Mouse (Mus musculus): ENCODE data around the gene March8. TPM values are rescaled to one million over a fixed set of nuclear protein-coding genes. Genes with fewer than 3 reads are reported as not detected.
A peak's percentile ranks its signal among the peaks of the same experiment; 100 is the strongest.

Gene March8
- polyA plus RNA-seq, 1 experiment from 2014 or later = 24.0 TPM

GRCm38 (mm10) chr6:116418487-116418886 is 80.7 kb downstream of the March8 start:
- Histone ChIP-seq H3K4me1 (replicated peaks; ENCODE audit: control insufficient read depth, insufficient read depth) (no peaks in the 10 kb centered on the region), H3K4me3 (ENCODE audit: low read depth, low read length) (no peak overlapping the region), H3K27me3 (ENCODE audit: control insufficient read depth, insufficient read depth, low read length) (no peaks in the 10 kb centered on the region), H3K4me2 (replicated peaks; ENCODE audit: low read depth) (no peak overlapping the region), H3K9me3 (ENCODE audit: control insufficient read depth, low read length) (no peaks in the 10 kb centered on the region), H3K9ac (ENCODE audit: low read length) (no peak overlapping the region), H3K36me3 (ENCODE audit: control insufficient read depth, insufficient read depth, low read length) (no peaks in the 10 kb centered on the region), H3K27ac (replicated peaks) (no peak overlapping the region)
- 60% methylated on average over 1 of the region's 1 CpGs for WGBS
- no peak for DNase-seq (ENCODE audit: low spot score)
- ATAC-seq (ENCODE audit: low FRiP score, low TSS enrichment) = no peak
- TF ChIP-seq CTCF (IDR thresholded peaks at IDR 0.05; ENCODE audit: low read depth) (no peak), EP300 (optimal IDR thresholded peaks at IDR 0.05) (no peak)

GRCm38 (mm10) chr6:116419699-116420098 is 81.9 kb downstream of the March8 start:
- H3K9ac ChIP-seq (ENCODE audit: low read length) = no peak overlapping the region
- no peaks in the 10 kb centered on the region for H3K27me3 ChIP-seq (ENCODE audit: control insufficient read depth, insufficient read depth, low read length)
- DNase-seq (ENCODE audit: low spot score) (no peak), ATAC-seq (ENCODE audit: low FRiP score, low TSS enrichment) (no peak)
- no peaks in the 10 kb centered on the region for H3K9me3 ChIP-seq (ENCODE audit: control insufficient read depth, low read length)
- no peak overlapping the region for H3K4me2 ChIP-seq (replicated peaks; ENCODE audit: low read depth)
- WGBS = 54% methylated on average over 6 of the region's 6 CpGs
- no peaks in the 10 kb centered on the region for H3K4me1 ChIP-seq (replicated peaks; ENCODE audit: control insufficient read depth, insufficient read depth)
- no peak overlapping the region for H3K27ac ChIP-seq (replicated peaks)
- H3K4me3 ChIP-seq (ENCODE audit: low read depth, low read length) = no peak overlapping the region
- TF ChIP-seq EP300 (optimal IDR thresholded peaks at IDR 0.05) (no peak), CTCF (IDR thresholded peaks at IDR 0.05; ENCODE audit: low read depth) (no peak)
- no peaks in the 10 kb centered on the region for H3K36me3 ChIP-seq (ENCODE audit: control insufficient read depth, insufficient read depth, low read length)

GRCm38 (mm10) chr6:116420271-116420670 is 82.4 kb downstream of the March8 start:
- Histone ChIP-seq H3K4me2 (replicated peaks; ENCODE audit: low read depth) (no peak overlapping the region), H3K9me3 (ENCODE audit: control insufficient read depth, low read length) (no peaks in the 10 kb centered on the region), H3K36me3 (ENCODE audit: control insufficient read depth, insufficient read depth, low read length) (no peaks in the 10 kb centered on the region), H3K4me1 (replicated peaks; ENCODE audit: control insufficient read depth, insufficient read depth) (no peaks in the 10 kb centered on the region), H3K4me3 (ENCODE audit: low read depth, low read length) (no peak overlapping the region), H3K27ac (replicated peaks) (no peak overlapping the region), H3K27me3 (ENCODE audit: control insufficient read depth, insufficient read depth, low read length) (no peaks in the 10 kb centered on the region), H3K9ac (ENCODE audit: low read length) (no peak overlapping the region)
- TF ChIP-seq EP300 (optimal IDR thresholded peaks at IDR 0.05) = no peak
- TF ChIP-seq CTCF (IDR thresholded peaks at IDR 0.05; ENCODE audit: low read depth) = no peak
- DNase-seq (ENCODE audit: low spot score) (no peak), ATAC-seq (ENCODE audit: low FRiP score, low TSS enrichment) (no peak)
- WGBS = 70% methylated on average over 10 of the region's 10 CpGs

GRCm38 (mm10) chr6:116422991-116423390 is 85.2 kb downstream of the March8 start:
- Histone ChIP-seq H3K4me1 (replicated peaks; ENCODE audit: control insufficient read depth, insufficient read depth) (no peaks in the 10 kb centered on the region), H3K27ac (replicated peaks) (no peak overlapping the region), H3K27me3 (ENCODE audit: control insufficient read depth, insufficient read depth, low read length) (no peaks in the 10 kb centered on the region), H3K4me3 (ENCODE audit: low read depth, low read length) (no peak overlapping the region), H3K4me2 (replicated peaks; ENCODE audit: low read depth) (no peak overlapping the region), H3K9me3 (ENCODE audit: control insufficient read depth, low read length) (no peaks in the 10 kb centered on the region), H3K9ac (ENCODE audit: low read length) (no peak overlapping the region), H3K36me3 (ENCODE audit: control insufficient read depth, insufficient read depth, low read length) (no peaks in the 10 kb centered on the region)
- WGBS = 86% methylated on average over 7 of the region's 7 CpGs
- no peak for TF ChIP-seq EP300 (optimal IDR thresholded peaks at IDR 0.05)
- DNase-seq (ENCODE audit: low spot score) = no peak
- ATAC-seq (ENCODE audit: low FRiP score, low TSS enrichment) = no peak

- H3K4me3 ChIP-seq (ENCODE audit: low read depth, low read length) = no peak overlapping the region
- H3K27ac ChIP-seq (replicated peaks) = no peak overlapping the region
- H3K4me1 ChIP-seq (replicated peaks; ENCODE audit: control insufficient read depth, insufficient read depth) = no peaks in the 10 kb centered on the region
- TF ChIP-seq EP300 (optimal IDR thresholded peaks at IDR 0.05) = no peak
- peak; percentile 72 for TF ChIP-seq CTCF (IDR thresholded peaks at IDR 0.05; ENCODE audit: low read depth)
- H3K9ac ChIP-seq (ENCODE audit: low read length) = no peak overlapping the region
- DNase-seq (ENCODE audit: low spot score) (no peak), ATAC-seq (ENCODE audit: low FRiP score, low TSS enrichment) (no peak)
- no peaks in the 10 kb centered on the region for H3K36me3 ChIP-seq (ENCODE audit: control insufficient read depth, insufficient read depth, low read length)
- 49% methylated on average over 2 of the region's 2 CpGs for WGBS
- H3K4me2 ChIP-seq (replicated peaks; ENCODE audit: low read depth) = no peak overlapping the region
- H3K9me3 ChIP-seq (ENCODE audit: control insufficient read depth, low read length) = no peaks in the 10 kb centered on the region
- no peaks in the 10 kb centered on the region for H3K27me3 ChIP-seq (ENCODE audit: control insufficient read depth, insufficient read depth, low read length)
These were observed 85.8 kb downstream of the March8 start for GRCm38 (mm10) chr6:116423664-116424063.

GRCm38 (mm10) chr6:116427552-116427951 is 89.7 kb downstream of the March8 start:
- DNase-seq (ENCODE audit: low spot score) (no peak), ATAC-seq (ENCODE audit: low FRiP score, low TSS enrichment) (no peak)
- no peak overlapping the region for H3K27ac ChIP-seq (replicated peaks)
- 81% methylated on average over 3 of the region's 3 CpGs for WGBS
- H3K4me2 ChIP-seq (replicated peaks; ENCODE audit: low read depth) = no peak overlapping the region
- TF ChIP-seq CTCF (IDR thresholded peaks at IDR 0.05; ENCODE audit: low read depth) = no peak
- no peak for TF ChIP-seq EP300 (optimal IDR thresholded peaks at IDR 0.05)
- no peaks in the 10 kb centered on the region for H3K4me1 ChIP-seq (replicated peaks; ENCODE audit: control insufficient read depth, insufficient read depth)
- no peak overlapping the region for H3K9ac ChIP-seq (ENCODE audit: low read length)
- no peaks in the 10 kb centered on the region for H3K9me3 ChIP-seq (ENCODE audit: control insufficient read depth, low read length)
- H3K4me3 ChIP-seq (ENCODE audit: low read depth, low read length) = no peak overlapping the region
- H3K36me3 ChIP-seq (ENCODE audit: control insufficient read depth, insufficient read depth, low read length) = no peaks in the 10 kb centered on the region
- H3K27me3 ChIP-seq (ENCODE audit: control insufficient read depth, insufficient read depth, low read length) = no peaks in the 10 kb centered on the region

Data from stomach, postnatal 0 days (tissue).